Mouse (Mus musculus): ENCODE data around the gene Gpr156. TPM values are rescaled to one million over a fixed set of nuclear protein-coding genes. Genes with fewer than 3 reads are reported as not detected.

The Gpr156 gene
- polyA plus RNA-seq, 2 experiments = 0.59 to 0.78 TPM

DNA sequence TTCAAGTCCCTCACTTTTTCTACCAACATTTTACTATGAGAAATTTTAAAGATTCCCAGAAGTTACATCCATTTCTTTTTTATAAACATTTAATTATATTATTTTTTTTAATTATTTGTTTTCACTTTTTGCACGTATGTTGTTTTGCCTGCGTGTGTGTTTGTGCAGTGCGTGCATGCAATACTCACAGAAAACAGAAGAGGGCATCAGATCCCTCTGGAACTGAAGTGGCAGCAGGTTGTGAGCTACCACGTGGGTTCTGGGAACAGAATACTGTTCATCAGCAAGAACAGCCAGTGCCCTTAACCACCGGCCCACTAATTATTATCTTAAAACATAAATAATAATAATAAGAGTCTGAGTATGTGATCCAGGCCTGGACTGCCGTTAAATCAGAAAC lies 2.7 kb downstream of the Gpr156 start:
- H3K9me3 ChIP-seq (ENCODE audit: control insufficient read depth, low read length) = no peaks in the 10 kb centered on the region
- no peak overlapping the region for H3K4me2 ChIP-seq (replicated peaks; ENCODE audit: low read depth, low read length, severe bottlenecking)
- no peaks in the 10 kb centered on the region for H3K36me3 ChIP-seq (ENCODE audit: control insufficient read depth, insufficient read depth, low read length)
- no peak overlapping the region for H3K4me3 ChIP-seq (replicated peaks; ENCODE audit: low read length)
- 0 out of 2 replicates have a peak, but pooled peaks cover 4% of the 10 kb centered on the region for H3K27me3 ChIP-seq (ENCODE audit: control insufficient read depth, insufficient read depth, low read length)
- no peak overlapping the region for H3K9ac ChIP-seq (ENCODE audit: low read depth, low read length, severe bottlenecking)
- DNase-seq (ENCODE audit: low spot score) = no peak
- H3K4me1 ChIP-seq (ENCODE audit: control insufficient read depth, insufficient read depth, low read length) = 0 out of 2 replicates have a peak, but pooled peaks cover 2% of the 10 kb centered on the region
- TF ChIP-seq POLR2A (IDR thresholded peaks at IDR 0.05; ENCODE audit: borderline replicate concordance, extremely low read depth, insufficient read depth, insufficient read length) = no peak
- H3K27ac ChIP-seq (replicated peaks; ENCODE audit: low read depth, low read length) = no peak overlapping the region
- WGBS = 88% methylated on average over 6 of the region's 6 CpGs
- no peak for ATAC-seq (ENCODE audit: low FRiP score, low read depth)

DNA sequence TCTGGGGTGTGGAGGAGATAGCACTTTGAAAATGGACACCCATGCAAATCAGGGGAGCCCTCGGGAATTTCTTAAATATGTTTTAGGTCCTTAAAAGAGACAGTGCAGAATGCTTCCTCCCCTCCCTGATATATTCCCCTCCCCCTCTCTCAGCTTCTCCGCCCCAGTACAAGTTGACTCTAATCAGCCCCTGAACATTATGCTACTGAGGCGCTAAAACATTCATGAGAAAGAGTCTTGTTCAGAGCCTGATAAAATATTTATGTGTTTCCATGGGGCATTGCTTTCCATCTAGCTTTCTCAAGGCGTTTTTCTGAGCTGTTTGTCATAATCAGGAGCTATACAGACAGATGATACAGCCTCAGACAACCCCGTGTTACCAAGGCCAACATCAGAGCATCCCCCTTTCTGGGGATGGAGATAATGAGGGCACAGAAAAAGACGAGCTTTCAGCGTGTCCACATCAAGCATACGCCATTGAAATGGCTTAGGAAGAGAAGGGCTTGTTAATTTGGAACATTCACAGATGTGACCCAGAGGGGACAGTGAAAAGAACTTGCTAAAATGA lies 4.6 kb downstream of the Gpr156 start:
- TF ChIP-seq POLR2A (IDR thresholded peaks at IDR 0.05; ENCODE audit: borderline replicate concordance, extremely low read depth, insufficient read depth, insufficient read length) = no peak
- DNase-seq (ENCODE audit: low spot score) (no peak), ATAC-seq (ENCODE audit: low FRiP score, low read depth) (no peak)
- H3K9me3 ChIP-seq (ENCODE audit: control insufficient read depth, low read length) = no peaks in the 10 kb centered on the region
- no peak overlapping the region for H3K4me3 ChIP-seq (replicated peaks; ENCODE audit: low read length)
- H3K27ac ChIP-seq (replicated peaks; ENCODE audit: low read depth, low read length) = no peak overlapping the region
- H3K9ac ChIP-seq (ENCODE audit: low read depth, low read length, severe bottlenecking) = no peak overlapping the region
- no peaks in the 10 kb centered on the region for H3K36me3 ChIP-seq (ENCODE audit: control insufficient read depth, insufficient read depth, low read length)
- no peaks in the 10 kb centered on the region for H3K4me1 ChIP-seq (ENCODE audit: control insufficient read depth, insufficient read depth, low read length)
- H3K4me2 ChIP-seq (replicated peaks; ENCODE audit: low read depth, low read length, severe bottlenecking) = no peak overlapping the region
- 63% methylated on average over 8 of the region's 8 CpGs for WGBS
- H3K27me3 ChIP-seq (ENCODE audit: control insufficient read depth, insufficient read depth, low read length) = 0 out of 2 replicates have a peak, but pooled peaks cover 4% of the 10 kb centered on the region

DNA sequence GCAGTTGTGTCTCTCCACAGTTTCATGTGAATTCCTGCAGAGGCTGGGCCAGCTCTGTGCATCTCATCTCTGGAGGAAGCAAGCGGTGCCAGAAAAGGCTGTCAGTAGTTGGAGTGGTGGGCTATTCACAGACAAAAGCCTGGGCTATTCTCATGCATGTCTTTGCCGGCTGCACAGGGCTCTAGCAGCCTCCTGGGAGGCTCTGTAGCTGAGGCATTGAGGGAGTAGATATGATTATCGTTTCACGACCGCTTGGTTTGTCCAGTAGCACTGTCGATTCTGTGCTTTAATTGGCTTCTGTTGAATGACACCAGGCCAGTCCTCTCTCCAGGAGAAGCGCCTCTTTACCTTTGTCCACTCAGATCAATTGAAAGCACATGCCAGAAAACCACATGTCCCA lies 9.8 kb downstream of the Gpr156 start:
- Histone ChIP-seq H3K9ac (ENCODE audit: low read depth, low read length, severe bottlenecking) (no peak overlapping the region), H3K27ac (replicated peaks; ENCODE audit: low read depth, low read length) (no peak overlapping the region), H3K36me3 (ENCODE audit: control insufficient read depth, insufficient read depth, low read length) (no peaks in the 10 kb centered on the region), H3K4me3 (replicated peaks; ENCODE audit: low read length) (no peak overlapping the region), H3K4me2 (replicated peaks; ENCODE audit: low read depth, low read length, severe bottlenecking) (no peak overlapping the region), H3K27me3 (ENCODE audit: control insufficient read depth, insufficient read depth, low read length) (no peaks in the 10 kb centered on the region), H3K9me3 (ENCODE audit: control insufficient read depth, low read length) (no peaks in the 10 kb centered on the region), H3K4me1 (ENCODE audit: control insufficient read depth, insufficient read depth, low read length) (no peaks in the 10 kb centered on the region)
- no peak for TF ChIP-seq POLR2A (IDR thresholded peaks at IDR 0.05; ENCODE audit: borderline replicate concordance, extremely low read depth, insufficient read depth, insufficient read length)
- WGBS = 48% methylated on average over 7 of the region's 7 CpGs
- ATAC-seq (ENCODE audit: low FRiP score, low read depth) (no peak), DNase-seq (ENCODE audit: low spot score) (no peak)

DNA sequence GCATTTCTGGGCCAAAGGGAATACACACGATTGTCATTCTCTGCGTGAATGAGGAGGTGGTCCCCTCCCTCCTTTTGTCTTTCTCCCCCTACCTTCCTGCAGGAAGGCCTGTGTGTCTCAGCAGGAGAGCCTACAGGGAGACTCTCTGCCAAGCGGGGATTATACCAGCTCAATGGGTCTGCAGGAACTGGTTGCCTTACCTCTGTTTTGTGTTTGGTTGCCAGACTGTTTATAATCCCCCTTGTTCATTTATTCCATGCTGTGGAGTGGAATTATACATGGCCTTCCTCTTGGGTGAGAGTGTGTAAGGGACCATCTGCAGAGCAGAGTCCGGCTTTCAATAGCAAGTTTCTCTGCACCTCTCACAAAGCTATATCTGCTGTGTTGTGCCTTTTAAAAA lies 10.8 kb downstream of the Gpr156 start:
- Histone ChIP-seq H3K9me3 (ENCODE audit: control insufficient read depth, low read length) (no peaks in the 10 kb centered on the region), H3K4me3 (replicated peaks; ENCODE audit: low read length) (no peak overlapping the region), H3K27ac (replicated peaks; ENCODE audit: low read depth, low read length) (no peak overlapping the region), H3K27me3 (ENCODE audit: control insufficient read depth, insufficient read depth, low read length) (no peaks in the 10 kb centered on the region), H3K4me2 (replicated peaks; ENCODE audit: low read depth, low read length, severe bottlenecking) (no peak overlapping the region), H3K4me1 (ENCODE audit: control insufficient read depth, insufficient read depth, low read length) (no peaks in the 10 kb centered on the region), H3K9ac (ENCODE audit: low read depth, low read length, severe bottlenecking) (no peak overlapping the region), H3K36me3 (ENCODE audit: control insufficient read depth, insufficient read depth, low read length) (no peaks in the 10 kb centered on the region)
- 57% methylated on average over 4 of the region's 4 CpGs for WGBS
- DNase-seq (ENCODE audit: low spot score) = no peak
- ATAC-seq (ENCODE audit: low FRiP score, low read depth) = no peak
- no peak for TF ChIP-seq POLR2A (IDR thresholded peaks at IDR 0.05; ENCODE audit: borderline replicate concordance, extremely low read depth, insufficient read depth, insufficient read length)

DNA sequence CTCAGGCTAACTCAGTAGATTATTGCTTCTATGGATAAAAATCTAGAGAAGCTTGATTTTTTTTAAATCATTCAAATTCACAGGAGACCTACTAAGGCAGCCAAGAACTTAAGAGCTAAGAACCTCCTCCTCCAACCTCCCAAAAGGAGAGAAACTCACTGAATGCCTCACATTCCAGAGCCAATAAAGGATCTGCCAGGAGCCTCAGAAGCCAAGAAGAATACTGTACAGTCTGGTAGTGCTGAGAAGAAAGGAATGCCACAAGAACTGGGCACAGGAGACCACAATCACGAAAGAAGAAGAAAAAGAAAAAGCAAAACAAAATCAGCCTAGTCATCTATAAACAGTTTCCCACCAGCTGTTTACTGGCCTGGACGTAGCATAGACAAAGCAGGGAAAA lies 12.7 kb downstream of the Gpr156 start:
- DNase-seq (ENCODE audit: low spot score) (no peak), ATAC-seq (ENCODE audit: low FRiP score, low read depth) (no peak)
- Histone ChIP-seq H3K27ac (replicated peaks; ENCODE audit: low read depth, low read length) (no peak overlapping the region), H3K4me2 (replicated peaks; ENCODE audit: low read depth, low read length, severe bottlenecking) (no peak overlapping the region), H3K9me3 (ENCODE audit: control insufficient read depth, low read length) (no peaks in the 10 kb centered on the region), H3K9ac (ENCODE audit: low read depth, low read length, severe bottlenecking) (no peak overlapping the region), H3K4me3 (replicated peaks; ENCODE audit: low read length) (no peak overlapping the region), H3K36me3 (ENCODE audit: control insufficient read depth, insufficient read depth, low read length) (no peaks in the 10 kb centered on the region), H3K27me3 (ENCODE audit: control insufficient read depth, insufficient read depth, low read length) (no peaks in the 10 kb centered on the region), H3K4me1 (ENCODE audit: control insufficient read depth, insufficient read depth, low read length) (no peaks in the 10 kb centered on the region)
- no peak for TF ChIP-seq POLR2A (IDR thresholded peaks at IDR 0.05; ENCODE audit: borderline replicate concordance, extremely low read depth, insufficient read depth, insufficient read length)
- WGBS = 42% methylated on average over 2 of the region's 2 CpGs

DNA sequence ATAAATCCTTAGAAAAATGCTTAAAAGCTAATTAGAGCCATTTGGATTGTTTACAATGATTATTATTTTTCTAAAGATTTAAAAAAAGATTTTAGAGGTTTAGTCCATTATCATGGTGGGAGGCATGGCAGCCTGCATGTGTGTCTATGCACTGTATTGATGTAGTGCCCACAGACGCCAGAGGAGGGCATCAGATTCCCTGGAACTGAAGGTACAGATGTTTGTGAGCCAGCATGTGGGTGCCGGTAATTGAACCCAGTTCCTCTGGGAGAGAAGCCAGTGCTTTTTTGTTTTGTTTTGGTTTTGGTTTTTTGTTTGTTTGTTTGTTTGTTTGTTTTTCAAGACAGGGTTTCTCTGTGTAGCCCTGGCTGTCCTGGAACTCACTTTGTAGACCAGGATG lies 13.3 kb downstream of the Gpr156 start:
- no peaks in the 10 kb centered on the region for H3K27me3 ChIP-seq (ENCODE audit: control insufficient read depth, insufficient read depth, low read length)
- H3K9ac ChIP-seq (ENCODE audit: low read depth, low read length, severe bottlenecking) = no peak overlapping the region
- WGBS = 85% methylated on average over 2 of the region's 2 CpGs
- H3K4me3 ChIP-seq (replicated peaks; ENCODE audit: low read length) = no peak overlapping the region
- DNase-seq (ENCODE audit: low spot score) (no peak), ATAC-seq (ENCODE audit: low FRiP score, low read depth) (no peak)
- no peak overlapping the region for H3K4me2 ChIP-seq (replicated peaks; ENCODE audit: low read depth, low read length, severe bottlenecking)
- no peak overlapping the region for H3K27ac ChIP-seq (replicated peaks; ENCODE audit: low read depth, low read length)
- no peak for TF ChIP-seq POLR2A (IDR thresholded peaks at IDR 0.05; ENCODE audit: borderline replicate concordance, extremely low read depth, insufficient read depth, insufficient read length)
- H3K36me3 ChIP-seq (ENCODE audit: control insufficient read depth, insufficient read depth, low read length) = no peaks in the 10 kb centered on the region
- no peaks in the 10 kb centered on the region for H3K9me3 ChIP-seq (ENCODE audit: control insufficient read depth, low read length)
- no peaks in the 10 kb centered on the region for H3K4me1 ChIP-seq (ENCODE audit: control insufficient read depth, insufficient read depth, low read length)
